Mouse (Mus musculus) erythroblast, embryonic 14.5 days (primary cell): Measurements from ENCODE around the gene Sqor.

ENCODE experiments used
- GATA1 ChIP-seq: IDR thresholded peaks from 2 replicates; pipeline ENCODE4 v1.6.1; 2012; ENCODE audit warnings: low read length, inconsistent platforms, mixed read lengths
- TAL1 ChIP-seq: IDR thresholded peaks from 3 replicates; pipeline ENCODE4 v1.6.1; 2012; ENCODE audit warnings: low read length, inconsistent platforms, mixed read lengths

DNA sequence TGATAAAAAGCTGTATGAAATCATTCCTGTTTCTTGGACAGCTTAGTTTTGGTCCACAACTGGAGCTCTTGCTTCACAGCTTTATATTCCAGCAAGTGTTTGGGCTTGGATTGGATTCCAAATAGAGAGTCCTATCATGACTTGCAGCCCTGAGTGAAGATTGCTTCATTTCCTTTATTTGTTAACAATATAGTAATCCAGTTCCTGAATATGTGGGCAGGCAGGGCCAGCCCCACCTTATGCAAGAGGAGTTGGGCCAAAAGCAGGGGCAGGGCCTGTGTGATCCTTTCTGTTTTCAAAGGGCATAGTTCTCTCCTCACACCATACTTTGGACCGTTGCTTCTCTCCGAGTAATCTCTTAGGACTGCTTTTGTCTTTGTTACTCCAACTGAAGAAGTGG is 6.0 kb downstream of the Sqor start:
- TF ChIP-seq TAL1 (no peak), GATA1 (no peak)
